Mouse (Mus musculus) erythroblast, adult 5-6 weeks (primary cell): ENCODE results near the gene Pin4. TPM values are rescaled to one million over a fixed set of nuclear protein-coding genes. Genes with fewer than 3 reads are reported as not detected.
"Not testable (repeated sequence)": the region's sequence is repeated elsewhere in the genome, so short reads cannot be mapped to it uniquely, and the experiment has no call there.

ENCODE experiments used
- ATAC-seq: replicated peaks from 2 replicates; pipeline ENCODE4 v1.8.0; 2016; ENCODE audit warnings: moderate number of reproducible peaks, mild to moderate bottlenecking, moderate TSS enrichment, inconsistent platforms; ENCODE audit not compliant: poor library complexity, low FRiP score, severe bottlenecking
- total RNA-seq, 2 experiments: library from RNA; stranded (forward) in 1 of 2; stranded (reverse) in 1 of 2; fragments of 150-400 nt in 1 of 2; fragments of 200-764, 138-1000 nt in 1 of 2; gene quantifications; 2 replicates each; pipeline versions ENCODE4 v1.2.3 to v1.2.4; 2015 to 2017; ENCODE audit warnings: low replicate concordance in 2 of 2

The Pin4 gene
- total RNA-seq (2015; ENCODE audit: low replicate concordance) = 11.1 and 17.7 TPM in 2 replicates
- 26.3 and 52.1 TPM in 2 replicates for total RNA-seq (2017; ENCODE audit: low replicate concordance)

GRCm38 (mm10) chrX:102119042-102119864 is at the start of gene Pin4:
Gene Pin4, plus strand, starts transcription at chrX:102119447.
- ATAC-seq = peak; percentile 99

DNA sequence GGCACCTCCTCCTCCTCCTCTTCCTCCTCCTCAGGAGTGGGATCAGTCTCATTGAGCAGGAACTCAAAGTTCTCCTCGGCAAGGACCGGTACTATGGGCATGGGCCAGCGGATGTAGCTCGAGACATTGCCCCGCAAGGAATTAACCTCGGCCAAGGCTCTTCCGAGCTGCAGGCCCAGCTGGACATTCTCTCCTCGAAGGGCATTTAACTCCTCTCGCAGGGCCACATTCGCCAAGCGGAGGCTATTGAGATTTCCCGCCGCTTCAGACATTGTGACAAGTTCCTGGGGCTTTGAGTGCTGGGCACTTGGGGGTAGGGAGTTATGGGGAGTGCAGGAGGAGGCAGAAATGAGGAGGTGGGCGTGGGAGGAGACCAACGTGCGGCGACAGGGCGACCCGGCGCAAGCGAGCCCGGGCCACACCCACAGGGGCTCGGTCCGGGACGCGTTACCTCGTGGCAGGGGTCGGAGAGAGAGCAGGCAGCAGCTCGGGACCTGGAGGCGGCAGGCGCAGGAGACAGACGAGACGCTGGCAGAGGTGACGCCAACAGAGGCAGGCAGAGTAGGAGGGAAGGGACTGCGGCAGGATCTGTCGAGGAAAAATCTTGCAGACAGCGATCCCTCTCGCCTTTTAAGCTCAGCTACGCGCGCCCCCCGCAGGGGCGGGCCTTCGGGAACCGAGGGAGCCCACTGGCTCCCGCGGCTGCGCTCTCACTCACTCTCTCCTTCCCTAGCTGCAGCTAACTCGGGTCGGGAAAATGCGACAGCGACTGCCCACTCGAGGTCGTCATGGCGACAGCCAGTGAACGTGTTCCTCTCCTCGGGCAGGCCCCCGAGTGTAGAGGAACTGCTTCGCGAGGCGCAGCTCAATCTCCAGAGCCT is 48.4 kb upstream of the Pin4 start, which contains the start of gene Rtl5:
Gene Rtl5, minus strand, starts transcription at position 714 of the 881 bp plus-strand sequence.
- ATAC-seq = no peak

DNA sequence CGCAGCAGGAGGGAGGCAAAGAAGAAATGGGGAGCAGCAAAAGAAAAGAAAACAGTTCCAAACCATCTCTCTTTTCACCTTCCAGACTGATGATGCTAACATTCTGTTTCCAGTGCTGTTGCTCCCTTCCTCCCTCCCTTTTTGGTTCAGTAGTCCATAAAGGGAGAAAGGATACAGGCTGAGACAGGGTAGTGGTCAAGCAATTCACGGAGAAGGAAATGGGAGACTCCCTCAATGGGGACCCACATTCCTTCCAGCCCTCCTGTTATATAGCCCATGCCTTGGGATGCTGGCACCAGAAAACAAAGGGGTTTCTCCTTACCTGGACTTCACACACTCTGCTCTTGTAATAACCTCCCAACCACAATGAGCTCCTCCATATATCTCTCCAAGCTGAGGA is 47.7 kb upstream of the Pin4 start:
- no peak for ATAC-seq

DNA sequence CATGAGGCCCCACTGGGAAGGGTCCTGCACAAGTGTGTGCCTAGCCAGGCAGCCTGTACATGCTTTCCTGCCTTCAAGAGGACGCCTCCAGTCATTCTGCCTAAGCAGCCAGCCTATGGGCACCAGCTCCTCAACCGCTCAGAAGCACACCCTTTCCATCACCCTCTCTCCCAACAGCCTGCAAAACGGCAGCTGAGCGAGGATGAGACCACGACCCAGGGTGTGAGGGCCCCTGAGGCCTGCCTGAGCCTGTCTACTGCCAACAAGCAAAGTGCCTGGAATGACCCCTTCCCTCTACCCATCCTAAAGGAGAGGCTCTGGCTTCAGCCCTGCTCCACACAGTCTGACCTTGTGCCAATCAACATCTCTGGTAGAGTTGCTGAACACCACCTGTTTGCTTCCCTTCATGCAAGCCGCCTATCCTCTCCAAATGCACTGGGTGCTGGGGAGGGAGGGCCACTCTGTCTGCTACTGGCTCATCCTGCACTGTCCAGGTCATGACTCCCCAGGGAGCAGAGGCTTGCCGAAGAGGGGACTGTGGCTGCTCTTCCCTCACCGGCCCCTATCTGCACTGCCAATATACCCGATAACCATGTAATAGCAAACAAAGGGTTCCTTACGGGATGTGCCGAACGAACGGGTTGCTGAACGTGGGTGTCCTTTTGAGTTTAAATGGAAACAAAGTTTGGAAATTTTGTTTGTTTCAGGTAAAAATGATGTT is 45.5 kb upstream of the Pin4 start:
- no peak for ATAC-seq

GRCm38 (mm10) chrX:102074435-102074834 is 44.8 kb upstream of the Pin4 start:
- no peak for ATAC-seq

GRCm38 (mm10) chrX:102075158-102075557 is 44.1 kb upstream of the Pin4 start:
- ATAC-seq = no peak

- ATAC-seq = no peak
Observed at GRCm38 (mm10) chrX:102076886-102077765, 42.1 kb upstream of the Pin4 start.

DNA sequence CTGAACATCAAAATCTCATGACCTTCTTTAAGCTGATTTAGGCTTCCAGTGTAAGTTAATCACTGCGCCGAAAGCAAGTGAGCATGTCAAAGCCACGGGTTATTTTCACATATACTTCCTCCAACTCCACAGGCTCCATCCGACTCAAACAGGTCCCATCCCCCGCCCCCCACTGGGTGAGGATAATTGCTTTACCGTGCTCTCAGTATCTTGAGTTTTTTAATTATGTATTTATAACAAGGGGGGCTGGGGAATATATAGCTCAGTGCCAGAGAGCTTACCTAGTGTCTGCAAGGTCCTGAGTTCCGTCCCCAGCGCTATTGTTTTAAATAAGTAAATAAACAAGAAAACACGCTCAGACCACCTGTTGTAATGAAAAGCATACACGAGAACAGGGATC is 38.2 kb upstream of the Pin4 start:
- ATAC-seq = no peak

- no peak for ATAC-seq
Observed at GRCm38 (mm10) chrX:102081573-102082279, 37.5 kb upstream of the Pin4 start.

- ATAC-seq = no peak
Observed at GRCm38 (mm10) chrX:102082340-102082739, 36.9 kb upstream of the Pin4 start.

DNA sequence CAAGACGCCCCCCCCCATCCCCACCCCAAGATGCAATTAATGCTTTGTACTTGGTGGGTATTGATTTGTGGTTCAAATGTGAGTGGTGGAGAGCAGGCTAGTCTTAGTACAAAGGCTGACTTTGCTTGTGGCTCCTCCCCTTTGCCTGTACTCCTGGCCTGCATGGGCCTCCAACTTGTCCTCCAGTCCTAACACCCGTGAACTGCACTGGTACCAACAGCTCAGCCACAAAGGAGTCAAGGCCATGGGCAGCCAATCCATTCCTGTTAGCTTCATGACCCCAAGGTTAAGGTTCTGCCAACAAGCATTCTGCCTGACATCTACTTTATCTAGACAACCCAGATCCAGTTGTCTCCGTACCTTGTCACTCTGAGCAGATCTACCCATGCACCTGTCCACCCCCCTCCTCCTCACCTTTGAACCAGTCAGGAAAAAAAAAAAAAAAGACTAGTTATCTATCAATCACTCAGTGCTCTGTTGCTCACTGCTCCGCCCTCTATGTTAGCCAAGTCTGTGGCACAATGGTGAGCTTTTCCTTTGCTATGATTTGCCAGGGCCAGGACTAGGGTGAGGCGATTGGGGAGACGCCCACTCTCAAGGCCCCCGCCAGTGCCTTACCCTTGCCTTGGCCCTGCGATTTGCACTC is 33.3 kb upstream of the Pin4 start:
- no peak for ATAC-seq

DNA sequence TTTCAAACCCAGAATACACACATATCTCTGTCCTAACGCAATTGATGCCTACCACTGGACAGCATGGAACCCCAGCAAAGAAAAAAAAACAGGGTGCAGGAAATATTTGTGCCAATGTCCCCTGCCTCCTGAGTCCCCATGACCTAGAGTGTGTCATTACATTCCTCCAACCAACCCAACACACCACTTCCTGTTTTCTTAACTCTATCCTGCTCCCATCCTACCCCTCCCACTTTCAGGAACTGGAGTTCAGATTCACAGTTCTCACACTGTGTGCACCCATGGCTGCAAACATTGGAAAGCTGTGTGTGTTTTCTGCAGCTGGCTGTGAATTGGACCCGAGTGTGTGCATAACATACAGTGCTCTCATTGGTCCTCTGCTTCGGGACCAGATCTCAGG is 28.6 kb upstream of the Pin4 start:
- ATAC-seq = no peak

DNA sequence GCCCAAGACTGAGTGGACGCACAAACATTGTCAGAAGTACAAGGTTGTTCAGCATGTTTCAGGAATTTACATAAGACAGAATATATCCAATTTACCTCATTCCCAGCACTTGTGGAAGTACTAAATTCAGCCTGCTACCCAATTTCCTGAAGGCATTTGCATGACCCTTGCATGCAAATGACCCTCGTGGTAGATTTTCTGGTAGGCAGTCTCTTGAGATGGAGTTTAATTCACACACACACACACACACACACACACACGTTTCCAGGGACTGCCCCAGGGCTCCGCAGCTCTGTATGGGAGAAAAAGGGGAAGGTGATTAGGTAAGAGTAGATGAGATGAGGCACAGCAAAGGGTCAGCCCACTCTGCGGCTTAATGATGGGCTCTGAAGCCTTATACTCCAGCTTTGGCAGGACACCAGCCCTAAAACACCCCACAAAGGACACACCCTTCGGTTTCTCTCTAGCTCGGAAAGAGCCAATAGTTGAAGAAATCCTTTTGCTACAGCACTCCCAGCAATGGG is 24.8 kb upstream of the Pin4 start:
- ATAC-seq = no peak

DNA sequence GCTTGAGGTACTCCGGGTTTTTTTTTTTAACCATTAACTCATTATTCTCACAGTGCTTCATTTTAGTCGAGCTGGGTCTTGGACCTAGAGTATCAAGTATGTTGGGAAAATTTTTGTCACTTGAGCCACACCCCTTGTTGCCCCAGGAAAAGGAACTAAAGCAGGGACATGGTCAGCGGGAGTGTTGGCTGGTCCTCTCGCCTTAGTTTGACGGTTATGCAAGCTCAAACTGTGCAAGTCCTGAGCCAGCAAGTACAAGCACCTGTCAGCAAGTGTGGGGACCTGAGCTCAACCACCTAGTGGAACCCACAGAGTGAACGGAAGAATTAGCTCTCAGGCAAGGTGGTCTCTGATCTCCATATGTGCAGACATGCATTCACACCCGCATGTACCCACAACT is 17.4 kb upstream of the Pin4 start:
- ATAC-seq = no peak

DNA sequence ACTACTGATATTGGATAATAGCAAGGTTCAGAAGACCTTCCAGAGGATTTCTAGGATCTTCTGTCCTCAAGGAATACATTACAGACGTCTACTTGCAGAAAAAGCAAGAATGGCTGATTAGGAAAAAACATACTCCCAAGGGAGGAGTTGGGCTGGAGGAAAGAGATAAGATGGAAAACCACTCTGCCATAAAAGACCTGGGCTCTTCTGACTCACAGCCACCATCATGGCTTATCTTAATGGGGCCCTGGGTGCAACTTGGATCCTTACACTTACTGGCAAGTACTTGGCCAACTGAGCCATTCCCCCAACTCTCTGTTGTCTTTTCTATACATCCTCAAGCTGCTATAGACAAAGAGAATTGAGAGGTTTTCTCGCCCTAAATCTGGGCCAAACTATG is 15.4 kb upstream of the Pin4 start:
- ATAC-seq = not testable (repeated sequence)

GRCm38 (mm10) chrX:102109349-102109748 is 9.9 kb upstream of the Pin4 start:
- not testable (repeated sequence) for ATAC-seq

GRCm38 (mm10) chrX:102115676-102116075 is 3.6 kb upstream of the Pin4 start:
- ATAC-seq = no peak

GRCm38 (mm10) chrX:102121321-102121720 is 2.1 kb downstream of the Pin4 start:
- ATAC-seq = no peak
